Mouse (Mus musculus) layer of hippocampus, postnatal 36 days (tissue): Measurements from ENCODE around the gene Ncor2. TPM values are rescaled to one million over a fixed set of nuclear protein-coding genes. Genes with fewer than 3 reads are reported as not detected.

Experiments used
- DNase-seq, 2 experiments: peaks; one replicate each; pipeline ENCODE4 v3.0.0; 2022
- total RNA-seq, 2 experiments: library from RNA; stranded (reverse); gene quantifications; 2 replicates each; pipeline ENCODE4 v1.2.3; 2021

Gene Ncor2
- total RNA-seq, 2 experiments from 2014 or later, result 266 to 300 TPM

DNA sequence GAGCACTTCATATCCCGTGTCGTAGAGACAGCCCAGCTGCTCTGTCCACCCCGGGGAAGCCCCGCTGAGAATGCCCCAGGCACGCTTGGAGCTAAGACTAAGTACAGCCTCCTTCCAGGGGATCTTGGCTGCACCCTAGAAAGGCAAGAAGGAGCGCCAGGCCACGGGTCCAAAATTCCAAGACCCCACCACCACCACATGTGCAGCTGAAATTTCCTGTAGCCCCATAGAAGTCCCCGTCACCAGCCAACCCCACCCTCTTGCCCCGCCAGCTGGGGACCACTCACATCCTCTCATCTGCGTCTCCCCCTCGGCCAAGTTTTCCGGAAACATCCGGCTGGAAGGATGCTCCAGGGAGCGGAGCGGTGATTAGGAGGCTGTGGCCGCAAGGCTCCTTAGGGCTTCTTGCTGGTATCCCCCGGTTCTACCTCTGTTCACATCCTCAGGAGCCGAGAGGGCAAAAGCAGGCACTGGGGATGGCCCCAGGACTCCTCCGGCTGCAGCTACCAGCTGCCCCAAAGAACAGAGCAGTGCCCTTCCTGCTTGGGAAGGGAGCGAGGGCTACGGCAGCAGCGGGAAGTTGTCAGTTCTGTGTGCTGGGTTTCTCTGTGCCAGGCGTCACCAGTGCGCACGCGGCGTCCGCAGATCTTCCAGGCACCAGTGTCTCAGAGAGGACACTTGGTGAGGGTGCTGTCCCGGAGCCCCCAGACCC is 121.3 kb downstream of the Ncor2 start:
- DNase-seq, result no peak

DNA sequence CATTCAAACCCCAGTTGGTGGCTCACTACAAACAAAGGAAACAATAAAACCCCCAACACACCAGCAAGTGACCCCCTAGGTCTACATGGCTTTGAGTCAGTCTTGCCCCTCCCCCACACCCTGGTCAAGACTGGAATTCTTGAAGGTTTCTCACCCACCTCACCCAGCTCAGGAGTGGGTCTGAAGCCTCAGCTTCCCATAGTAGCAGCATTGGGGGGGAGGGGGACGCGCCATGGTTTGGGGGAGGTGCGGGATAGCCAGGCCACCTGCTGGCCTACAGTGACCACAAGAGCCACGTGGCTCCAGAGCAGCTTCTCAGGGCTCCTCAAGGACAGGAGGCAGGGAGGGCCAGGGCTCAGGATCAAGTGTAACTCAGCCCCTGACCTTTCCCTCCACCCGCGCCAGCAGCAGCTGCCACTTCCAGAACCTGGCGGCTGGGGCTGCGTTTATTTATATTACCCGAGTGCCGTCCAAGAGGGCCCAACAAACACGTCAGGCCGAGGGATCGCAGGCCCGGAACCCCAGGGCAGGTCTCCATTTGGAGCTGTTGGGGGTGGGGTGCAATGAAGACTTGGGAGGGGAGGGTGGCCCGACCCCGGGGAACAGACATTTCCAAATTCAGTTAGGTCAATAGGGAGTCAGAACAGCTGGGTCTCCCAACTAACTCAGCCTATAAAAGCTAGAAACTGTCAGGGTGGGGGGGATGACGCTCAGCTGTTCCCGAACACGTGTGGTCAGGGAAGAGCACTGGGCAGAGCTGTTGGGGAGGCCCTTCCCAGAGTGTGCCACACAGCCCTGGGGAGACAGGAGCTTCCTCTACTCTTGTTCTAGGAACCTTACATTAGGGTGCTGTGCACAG is 122.1 kb downstream of the Ncor2 start:
- no peak for DNase-seq

DNA sequence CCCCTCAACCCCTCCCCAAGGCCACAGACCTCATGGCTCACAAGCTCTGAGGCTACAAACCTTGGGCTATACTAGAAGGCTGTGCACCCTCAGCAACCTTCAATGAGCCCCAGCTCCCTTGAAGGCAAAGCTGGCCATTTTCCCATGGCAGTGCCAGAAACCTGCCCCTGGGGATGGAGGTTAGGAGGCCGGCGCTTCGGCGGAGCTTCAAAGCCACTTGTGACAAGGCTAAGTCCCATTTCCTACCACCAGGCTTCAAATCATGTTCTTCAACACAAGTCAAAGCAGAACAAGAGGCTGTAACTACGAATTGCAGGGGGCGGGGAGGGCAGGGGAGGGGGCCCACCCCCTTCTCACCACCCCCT is 122.7 kb downstream of the Ncor2 start:
- DNase-seq, result no peak

DNA sequence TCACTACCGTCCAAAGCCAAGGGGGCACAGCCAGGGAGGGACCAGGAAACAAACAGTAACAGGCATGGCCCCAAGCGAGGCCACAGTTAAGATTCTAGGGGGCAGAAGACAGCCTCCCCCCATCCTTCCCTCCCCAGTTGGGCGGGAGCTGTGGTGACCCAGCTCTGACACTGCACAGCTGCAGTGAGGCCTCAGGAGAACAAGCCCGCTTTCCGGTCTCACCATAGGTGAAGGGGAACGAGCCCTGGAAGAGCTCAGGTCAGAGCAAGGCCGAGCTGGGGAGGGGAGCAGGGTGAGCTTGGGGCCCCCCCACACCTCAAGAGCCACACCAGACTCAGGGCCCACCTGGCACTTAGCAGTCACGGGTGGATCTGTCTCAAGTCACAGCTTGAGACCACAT is 123.1 kb downstream of the Ncor2 start:
- no peak for DNase-seq

DNA sequence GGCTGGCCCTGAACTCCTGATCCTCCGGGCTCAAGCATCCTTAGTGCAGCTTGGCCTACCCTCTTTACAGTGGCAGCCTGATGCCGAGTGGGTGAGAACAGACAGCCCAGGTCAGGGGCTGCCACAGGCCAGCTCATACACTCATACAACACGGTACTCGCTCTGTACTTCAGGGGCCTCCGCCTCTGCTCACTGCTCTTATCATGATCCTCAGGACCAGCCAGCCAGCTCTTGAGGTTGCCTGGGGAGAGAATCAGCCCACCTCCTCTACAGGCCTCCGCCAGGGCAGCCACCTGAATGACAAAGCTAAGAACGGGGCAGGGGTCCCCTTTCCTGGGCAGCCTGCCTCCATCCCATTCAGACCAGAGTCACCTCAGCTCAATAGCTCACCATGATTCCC is 125.4 kb downstream of the Ncor2 start:
- no peak for DNase-seq

DNA sequence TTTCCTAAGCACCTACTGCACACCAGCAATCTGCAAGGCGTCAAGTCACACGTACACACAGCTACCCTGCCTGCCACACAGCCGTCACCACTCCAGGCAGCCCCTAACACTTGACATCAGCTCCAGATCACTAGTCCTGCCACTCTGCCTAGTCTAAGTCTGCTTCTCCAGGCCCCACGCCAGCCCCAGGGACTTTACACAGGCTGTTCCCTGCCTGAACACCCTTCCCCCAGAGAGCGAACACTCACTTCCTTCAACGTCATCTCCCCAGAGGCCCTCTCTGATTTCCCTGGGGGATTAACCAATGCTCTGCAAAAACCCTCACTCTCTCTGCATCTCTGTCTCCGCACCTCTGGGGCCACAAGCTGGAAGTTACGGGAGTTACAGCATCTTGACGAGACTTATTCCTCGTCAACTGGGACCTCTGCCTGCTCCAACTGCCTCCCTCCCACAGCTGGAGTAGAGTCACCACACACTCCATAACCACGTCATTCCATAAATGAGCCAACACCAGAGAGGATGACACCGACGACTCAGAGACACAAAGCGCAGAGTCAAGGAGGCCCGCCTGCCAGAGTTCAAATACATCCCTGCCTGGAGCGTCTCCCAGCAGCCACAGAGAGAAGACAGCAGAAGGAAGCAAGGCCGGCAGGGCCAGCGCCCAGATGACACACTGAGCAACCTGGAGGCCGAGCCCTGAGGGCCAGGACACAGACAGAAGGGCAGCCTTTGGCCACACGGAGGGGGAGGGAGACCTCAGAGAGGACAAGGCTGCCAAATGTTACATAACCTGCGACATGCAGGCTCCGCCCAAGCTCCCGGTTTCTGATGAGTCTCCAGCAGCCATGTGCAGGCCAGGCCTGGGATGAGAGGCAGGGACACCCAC is 126.2 kb downstream of the Ncor2 start:
- peak; percentile 49 to 58 for DNase-seq

DNA sequence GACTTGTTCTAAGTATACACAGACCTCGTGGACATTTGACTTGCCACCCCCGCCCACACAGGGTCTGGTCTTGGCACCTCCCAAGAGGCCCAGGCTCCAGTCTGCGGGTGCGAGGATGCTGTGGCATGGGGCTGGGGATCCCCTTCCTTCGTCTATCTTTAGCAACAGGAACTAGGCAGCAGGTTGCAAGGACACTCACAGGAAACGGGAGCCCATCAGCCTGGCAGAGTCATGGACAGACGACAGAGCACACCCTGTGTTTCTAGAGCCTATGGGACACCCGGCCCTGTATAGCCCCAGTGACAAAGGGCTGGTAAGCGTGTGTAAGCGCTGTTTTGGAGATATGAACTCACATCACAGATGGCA is 126.8 kb downstream of the Ncor2 start:
- DNase-seq, result no peak

DNA sequence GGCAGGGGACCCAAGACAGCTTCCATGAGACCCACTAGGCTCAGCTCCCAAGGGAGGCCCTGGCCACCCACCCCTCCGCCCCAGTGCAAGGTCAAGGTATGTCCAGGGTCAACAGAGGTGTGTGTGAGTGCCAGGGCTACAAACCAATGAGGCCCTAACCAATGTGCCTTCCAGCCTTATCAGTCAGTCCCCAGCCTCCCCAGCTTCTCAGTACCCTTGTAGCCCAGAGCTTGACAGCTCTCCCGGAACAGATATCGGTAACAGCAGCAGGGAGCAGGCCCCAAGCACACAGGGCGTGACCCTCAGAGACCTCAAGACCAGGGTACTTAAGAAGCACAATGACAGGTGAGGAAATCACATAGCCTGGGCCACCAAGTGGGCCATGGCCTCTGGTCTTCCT is 129.5 kb downstream of the Ncor2 start:
- no peak for DNase-seq

DNA sequence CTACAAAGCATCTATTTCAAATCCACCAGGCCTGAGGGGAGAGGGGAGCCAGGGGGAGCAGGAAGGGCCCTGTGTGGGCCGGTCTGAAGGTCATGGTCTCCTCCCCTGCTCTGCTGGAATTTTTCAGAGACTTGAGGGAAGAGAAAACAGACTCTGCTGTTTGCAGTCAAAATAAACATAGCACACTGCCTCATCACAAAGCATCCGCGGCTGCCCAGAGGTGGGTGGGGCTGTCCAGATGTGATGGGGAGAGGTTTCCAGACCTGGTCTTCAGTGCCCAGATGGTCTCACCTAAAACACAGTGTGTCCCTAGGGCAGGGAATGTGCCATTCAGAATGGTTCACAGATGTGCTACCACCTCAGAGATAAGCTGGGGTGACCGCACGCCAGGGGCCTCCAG is 132.6 kb downstream of the Ncor2 start:
- no peak for DNase-seq

DNA sequence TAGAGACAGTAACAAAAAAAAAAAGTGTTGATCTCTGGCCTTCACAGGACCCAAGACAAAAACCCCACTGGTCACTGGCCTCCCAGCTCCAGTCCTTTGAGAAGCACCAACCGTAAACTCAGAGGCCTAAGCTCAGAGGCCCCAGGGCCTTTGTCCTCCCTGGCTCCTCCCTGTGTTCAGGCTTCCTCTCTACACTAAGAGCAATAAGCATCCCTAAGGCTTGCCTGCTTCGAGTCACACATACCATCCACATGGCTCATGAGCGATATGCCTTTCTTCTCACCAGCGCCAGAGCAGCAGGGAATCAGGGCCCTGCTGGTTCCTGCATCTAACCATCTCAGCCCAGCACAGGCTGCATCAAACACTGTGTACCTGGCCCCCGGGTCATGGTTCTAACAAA is 133.8 kb downstream of the Ncor2 start:
- DNase-seq, result no peak

DNA sequence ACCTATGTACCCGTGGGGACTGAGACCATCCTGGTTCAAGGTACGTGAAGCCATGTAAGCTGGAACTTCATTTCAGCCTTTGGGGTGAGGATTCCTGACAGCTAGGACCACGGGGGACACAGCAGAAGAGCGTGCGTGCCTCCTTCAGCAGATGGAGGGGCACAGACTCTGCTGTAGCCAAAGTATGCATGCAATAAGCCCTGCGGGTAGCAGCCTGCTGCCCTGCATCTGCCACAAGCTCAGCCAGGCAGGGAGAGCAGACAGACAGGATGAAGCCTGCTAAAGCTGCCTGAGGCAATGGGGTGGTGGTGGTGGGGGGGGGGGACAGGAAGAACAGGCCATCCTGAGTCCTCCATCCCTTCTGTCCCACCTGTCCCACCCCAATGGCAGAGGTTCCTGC is 135.6 kb downstream of the Ncor2 start:
- no peak for DNase-seq

DNA sequence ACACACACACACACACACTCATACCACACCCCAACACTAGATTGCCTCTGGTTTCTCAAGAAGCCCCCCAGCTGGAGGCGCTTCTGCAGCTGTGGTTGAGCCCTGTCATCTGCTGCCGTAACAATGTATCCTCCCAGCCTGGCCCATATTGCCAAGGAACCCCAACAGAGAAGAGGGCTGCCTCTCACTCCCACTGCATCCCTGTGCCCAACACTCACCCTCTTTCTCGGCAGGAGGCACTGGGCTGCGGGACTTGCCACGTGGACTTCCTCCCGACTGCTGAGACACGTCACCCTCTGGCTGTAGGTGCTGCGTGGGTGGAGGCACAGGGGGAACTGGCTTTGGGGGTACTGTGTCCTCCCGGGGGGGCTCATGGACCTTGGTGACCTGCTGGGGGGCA is 137.4 kb downstream of the Ncor2 start:
- no peak for DNase-seq

DNA sequence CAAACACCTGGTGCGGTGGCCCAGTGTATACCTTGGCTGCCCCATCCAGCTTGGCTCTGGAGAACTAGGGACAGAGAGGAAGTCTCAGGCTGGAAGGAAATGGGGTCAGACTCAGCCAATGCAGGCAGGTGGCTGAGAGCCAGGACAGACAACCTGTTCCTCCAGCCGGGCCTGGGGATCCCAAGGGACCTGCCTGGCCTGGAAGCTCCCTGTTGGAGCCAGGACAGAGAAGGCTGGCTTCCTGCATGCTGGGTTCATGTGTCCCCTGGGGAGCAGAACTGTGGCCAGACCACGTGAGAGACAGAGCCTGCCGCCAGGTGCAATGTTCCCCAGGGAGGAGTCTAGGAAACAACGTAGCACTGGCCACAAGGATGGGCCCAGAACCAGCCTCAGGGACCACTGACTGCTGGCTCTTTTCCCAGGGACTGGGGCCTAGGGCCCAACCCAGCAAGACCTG is 138.9 kb downstream of the Ncor2 start:
- no peak for DNase-seq

DNA sequence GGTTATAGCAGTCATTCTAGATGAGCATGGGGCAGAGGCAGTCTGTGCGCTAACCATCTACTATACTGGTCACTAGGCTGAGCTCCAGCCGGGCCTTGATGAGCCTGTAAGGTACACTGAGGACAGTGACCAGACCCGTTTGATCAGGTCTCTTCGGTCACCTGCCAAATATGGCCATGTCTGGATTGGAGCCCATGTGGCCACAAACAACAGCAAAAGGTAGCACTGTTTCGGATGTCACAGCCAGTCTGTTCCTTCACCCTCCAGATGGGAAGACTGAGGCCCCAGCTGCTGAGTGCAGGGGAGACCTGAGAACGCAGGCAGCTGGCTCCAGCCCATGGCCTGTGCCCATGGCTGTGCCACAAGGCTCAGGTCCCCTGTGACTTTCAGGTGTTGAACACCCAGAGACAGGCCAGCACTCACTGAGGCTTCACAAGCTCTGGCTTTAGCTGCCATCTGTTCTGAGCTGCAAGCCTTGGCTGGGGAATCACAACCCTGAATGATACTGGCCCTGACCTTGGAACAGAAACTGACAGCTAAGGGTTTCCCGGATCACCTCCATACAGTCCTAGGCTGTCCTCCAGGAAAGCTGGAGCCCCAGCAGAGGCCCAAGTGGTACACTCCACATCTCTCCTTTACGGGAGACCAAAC is 139.5 kb downstream of the Ncor2 start:
- no peak for DNase-seq

DNA sequence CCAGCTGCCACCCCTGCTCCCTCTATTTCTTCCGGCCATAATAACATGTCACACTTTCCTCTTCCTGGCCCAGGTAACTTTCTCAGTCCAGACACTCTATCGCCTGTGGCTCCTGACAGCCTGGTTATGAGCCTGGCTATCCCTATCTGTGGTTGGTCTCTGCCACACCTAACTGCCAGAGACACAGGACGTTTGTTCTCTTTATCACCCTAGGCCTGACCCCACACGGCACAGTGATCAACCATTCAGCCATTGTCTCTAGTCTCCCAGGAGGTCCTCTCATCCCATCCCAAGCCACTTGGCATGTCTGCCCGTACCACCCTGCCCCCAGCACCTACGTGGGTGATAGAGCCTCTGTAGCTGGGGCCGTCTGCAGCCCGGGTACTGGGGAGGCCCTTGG is 142.5 kb downstream of the Ncor2 start:
- no peak for DNase-seq

DNA sequence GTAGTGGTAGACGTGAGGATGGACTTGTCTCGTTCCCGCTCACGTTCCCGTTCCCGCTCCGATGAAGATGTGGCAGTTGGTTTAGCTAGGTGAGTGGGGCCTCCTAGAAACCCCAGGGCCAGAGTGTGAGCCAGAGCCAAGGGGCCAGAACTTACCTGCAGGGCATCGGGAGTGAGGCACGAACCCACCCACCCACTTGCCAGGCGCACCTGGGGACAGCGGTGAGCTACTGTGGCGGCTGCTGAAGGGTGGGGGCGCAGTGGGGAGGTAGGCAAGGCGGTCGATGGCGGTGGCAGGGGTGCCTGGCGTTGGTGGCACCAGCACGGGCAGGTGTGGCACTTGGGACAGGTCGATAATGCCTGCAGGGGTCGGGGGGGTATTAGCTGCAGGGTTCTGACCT is 150.1 kb downstream of the Ncor2 start:
- no peak for DNase-seq

DNA sequence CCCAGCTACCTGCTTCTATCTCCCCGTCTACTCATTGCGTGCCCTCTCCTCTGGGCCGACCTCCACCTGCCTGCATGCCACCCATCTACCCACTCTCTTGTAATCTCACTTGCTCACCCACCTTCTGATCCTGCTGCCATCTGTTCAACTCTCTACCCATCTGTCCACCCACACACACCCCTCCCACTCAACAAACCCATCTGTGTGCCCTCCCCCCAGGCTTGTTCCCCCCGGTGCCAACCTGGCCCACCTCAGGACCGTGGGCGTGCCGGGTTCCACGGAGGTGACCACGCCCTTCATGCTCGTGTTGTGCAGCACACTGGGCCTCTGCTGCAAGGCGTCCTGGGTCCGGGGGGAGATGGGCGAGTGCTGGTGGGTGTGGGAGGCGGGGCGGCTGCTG is 150.6 kb downstream of the Ncor2 start:
- peak; percentile 55 to 68 for DNase-seq

DNA sequence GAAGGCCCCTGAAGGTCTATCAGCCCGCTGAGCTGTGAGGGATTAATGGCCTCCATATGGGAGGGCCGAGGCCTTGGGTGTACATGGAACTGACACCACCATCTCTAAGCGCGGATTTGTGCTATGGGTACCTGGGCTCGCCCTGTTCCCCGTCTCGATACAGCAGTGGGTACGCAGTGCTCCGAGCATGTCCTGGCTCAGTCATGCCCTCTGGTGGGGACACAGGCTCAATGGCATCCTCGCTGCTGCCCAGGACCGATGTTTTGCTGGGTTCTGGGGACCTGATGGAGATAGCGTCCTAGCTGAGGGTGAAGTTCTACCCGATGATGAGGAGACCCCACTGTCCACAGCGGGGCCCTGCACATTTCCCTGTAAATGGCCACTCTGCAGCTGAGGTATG is 155.0 kb downstream of the Ncor2 start:
- DNase-seq, result no peak

DNA sequence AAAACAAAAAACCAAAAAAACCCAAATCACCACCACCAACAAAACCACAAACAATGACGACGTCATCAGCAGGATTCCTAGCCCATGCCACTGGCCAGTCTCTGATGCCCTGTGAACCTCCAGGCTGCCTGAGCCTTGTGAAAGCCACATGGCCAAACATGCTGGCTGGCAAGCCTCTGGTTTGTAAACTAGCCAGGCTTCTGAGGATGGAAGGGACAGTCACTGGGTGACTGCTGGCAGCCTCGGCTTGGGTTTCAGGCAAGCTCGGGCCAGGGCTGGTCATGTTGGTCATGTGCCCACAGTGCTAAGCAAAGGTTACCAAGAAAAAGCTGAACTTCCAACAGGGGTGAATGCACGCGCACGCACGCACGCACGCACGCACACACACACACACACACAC is 157.7 kb downstream of the Ncor2 start:
- no peak for DNase-seq

DNA sequence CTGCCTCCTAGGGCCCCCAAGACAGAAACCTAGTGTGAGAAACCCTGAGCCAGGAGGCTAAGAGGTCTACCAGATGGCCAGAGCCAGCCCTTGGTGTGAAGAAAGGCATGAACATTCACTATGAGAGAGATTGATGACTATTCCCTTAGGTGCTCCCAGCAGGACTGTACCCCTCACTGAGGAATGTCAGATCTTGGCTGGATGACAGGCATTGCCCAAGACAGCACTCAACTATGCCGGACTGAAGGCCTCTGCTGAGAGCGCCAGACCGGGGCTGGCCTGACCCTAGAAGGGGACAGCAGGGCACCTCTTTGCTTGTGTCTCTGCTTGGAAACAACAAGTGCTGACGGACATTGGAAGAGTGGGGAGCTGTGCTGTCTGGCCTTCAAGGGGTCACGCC is 159.9 kb downstream of the Ncor2 start:
- no peak for DNase-seq

DNA sequence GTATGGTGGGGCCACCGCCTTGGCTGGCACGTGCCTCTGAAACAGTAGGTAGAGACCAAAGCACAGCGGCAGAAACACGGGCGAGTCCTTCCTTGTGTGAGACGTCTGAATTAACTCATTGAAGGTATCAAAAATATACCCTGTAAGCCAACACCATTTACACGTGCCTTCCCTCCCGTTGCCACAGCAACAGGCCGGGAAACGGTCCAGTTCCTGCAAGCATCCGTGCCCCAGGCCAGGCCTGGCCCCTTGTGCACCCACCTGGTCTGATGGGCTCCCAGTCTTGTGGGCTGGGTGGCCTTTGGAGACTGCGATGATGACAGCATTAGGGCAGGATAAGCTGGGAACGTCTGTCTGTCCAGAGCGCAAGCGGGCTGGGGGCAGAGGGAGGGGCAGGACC is 161.7 kb downstream of the Ncor2 start:
- DNase-seq, result no peak

DNA sequence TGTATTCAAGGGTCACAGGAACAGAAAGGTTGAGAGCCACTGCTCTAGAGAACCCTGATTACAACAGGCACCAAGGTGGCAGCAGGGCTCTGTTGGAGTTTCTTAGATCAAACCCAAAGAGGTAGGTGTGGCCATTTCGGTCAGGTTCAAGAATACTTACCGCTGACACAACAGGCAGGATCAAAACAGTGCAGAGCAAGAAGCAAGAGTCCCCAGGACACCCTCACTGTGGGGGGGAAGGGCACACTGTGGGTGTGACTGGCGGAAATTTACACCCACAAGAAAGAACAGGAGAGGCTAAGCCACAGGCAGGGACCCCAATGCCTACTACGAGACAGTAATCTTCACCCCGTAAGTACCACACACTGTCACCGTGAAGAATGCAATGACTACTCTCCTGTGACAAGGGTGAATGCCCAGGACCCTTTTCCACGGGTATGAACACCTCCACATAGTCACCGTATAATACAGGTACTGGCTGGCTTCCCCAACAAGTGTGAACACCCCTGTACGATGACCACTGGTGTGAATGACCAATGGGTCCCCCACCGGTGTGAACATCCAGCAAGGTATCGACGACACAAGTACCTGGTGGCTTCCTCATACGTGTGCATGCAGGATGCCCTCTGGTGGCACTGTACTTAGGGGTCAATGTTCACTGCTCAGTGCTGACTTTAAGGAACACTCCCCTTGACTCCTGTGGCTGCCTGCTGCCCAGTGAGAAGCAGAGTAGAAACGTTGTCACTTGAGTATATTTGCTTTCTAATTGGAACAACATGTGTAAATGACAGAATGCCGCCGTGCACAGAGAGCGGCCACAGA is 162.4 kb downstream of the Ncor2 start:
- no peak for DNase-seq
